Mouse (Mus musculus) urinary bladder, postnatal 36 days (tissue): Measurements from ENCODE around the gene Grm4.

Experiments used
- DNase-seq, 2 experiments: peaks; one replicate each; pipeline ENCODE4 v3.0.0; 2022; ENCODE audit warnings: low spot score in 2 of 2, mixed read lengths in 1 of 2

Gene Grm4

GRCm38 (mm10) chr17:27551393-27551940 lies 30.3 kb upstream of the Grm4 start:
- DNase-seq = peak in 1 of 2 experiments; percentile 60

- DNase-seq = no peak
Observed at GRCm38 (mm10) chr17:27549234-27549633, 28.0 kb upstream of the Grm4 start.

- DNase-seq = peak; percentile 59 to 73
Observed at GRCm38 (mm10) chr17:27547253-27547868, 26.2 kb upstream of the Grm4 start.

GRCm38 (mm10) chr17:27546574-27547085 lies 25.4 kb upstream of the Grm4 start:
- DNase-seq = no peak

- DNase-seq = no peak
Observed at GRCm38 (mm10) chr17:27545991-27546390, 24.8 kb upstream of the Grm4 start.

- no peak for DNase-seq
Observed at GRCm38 (mm10) chr17:27544551-27544950, 23.3 kb upstream of the Grm4 start.

GRCm38 (mm10) chr17:27541984-27542383 lies 20.8 kb upstream of the Grm4 start:
- no peak for DNase-seq

- no peak for DNase-seq
Observed at GRCm38 (mm10) chr17:27541261-27541660, 20.1 kb upstream of the Grm4 start.

GRCm38 (mm10) chr17:27534718-27535117 lies 13.5 kb upstream of the Grm4 start:
- DNase-seq = peak; percentile 82 to 87

GRCm38 (mm10) chr17:27533354-27533753 lies 12.2 kb upstream of the Grm4 start:
- DNase-seq = no peak

GRCm38 (mm10) chr17:27532095-27532494 lies 10.9 kb upstream of the Grm4 start:
- DNase-seq = no peak

- no peak for DNase-seq
Observed at GRCm38 (mm10) chr17:27528767-27529166, 7.6 kb upstream of the Grm4 start.

- no peak for DNase-seq
Observed at GRCm38 (mm10) chr17:27528030-27528429, 6.8 kb upstream of the Grm4 start.

GRCm38 (mm10) chr17:27527188-27527587 lies 6.0 kb upstream of the Grm4 start:
- DNase-seq = no peak

GRCm38 (mm10) chr17:27523121-27523520 lies 1.9 kb upstream of the Grm4 start:
- DNase-seq = no peak

- DNase-seq = peak in 1 of 2 experiments; percentile 31
Observed at GRCm38 (mm10) chr17:27520557-27520956, 646 bp downstream of the Grm4 start.

- no peak for DNase-seq
Observed at GRCm38 (mm10) chr17:27518700-27519595, 2.3 kb downstream of the Grm4 start.

GRCm38 (mm10) chr17:27518296-27518695 lies 2.9 kb downstream of the Grm4 start:
- no peak for DNase-seq

- DNase-seq = no peak
Observed at GRCm38 (mm10) chr17:27513916-27514762, 7.1 kb downstream of the Grm4 start.

- DNase-seq = no peak
Observed at GRCm38 (mm10) chr17:27513279-27513915, 7.8 kb downstream of the Grm4 start.

- no peak for DNase-seq
Observed at GRCm38 (mm10) chr17:27512619-27513161, 8.5 kb downstream of the Grm4 start.
